Mouse (Mus musculus): ENCODE measurements around the gene Eif1ad. TPM values are rescaled to one million over a fixed set of nuclear protein-coding genes. Genes with fewer than 3 reads are reported as not detected.

Gene Eif1ad
- polyA plus RNA-seq, 1 experiment from 2014 or later = 57.1 TPM

GRCm38 (mm10) chr19:5367455-5367854 is 914 bp downstream of the Eif1ad start:
- ATAC-seq (ENCODE audit: low FRiP score, low TSS enrichment) = no peak
- no peaks in the 10 kb centered on the region for H3K9me3 ChIP-seq (ENCODE audit: control insufficient read depth, low read length)
- peaks cover 13% of the 10 kb centered on the region; the same call in 1 of the 2 replicates for H3K4me1 ChIP-seq (ENCODE audit: control insufficient read depth, insufficient read depth, low read length)
- H3K4me3 ChIP-seq (ENCODE audit: low read length) = peak overlapping the region; percentile 86
- peak overlapping the region; percentile 91 for H3K9ac ChIP-seq (ENCODE audit: low read depth, low read length)
- WGBS = 10% methylated on average over 11 of the region's 11 CpGs
- H3K27ac ChIP-seq (ENCODE audit: low read depth, low read length) = no peak overlapping the region
- peak overlapping the region; percentile 92 for H3K4me2 ChIP-seq (replicated peaks; ENCODE audit: low read depth, low read length)
- peaks cover 62% of the 10 kb centered on the region for H3K36me3 ChIP-seq (ENCODE audit: control insufficient read depth, insufficient read depth, low read length)
- H3K27me3 ChIP-seq (ENCODE audit: control insufficient read depth, insufficient read depth, low read length) = no peaks in the 10 kb centered on the region

GRCm38 (mm10) chr19:5370932-5371331 is 4.4 kb downstream of the Eif1ad start:
- no peak overlapping the region for H3K4me2 ChIP-seq (replicated peaks; ENCODE audit: low read depth, low read length)
- no peak overlapping the region for H3K27ac ChIP-seq (ENCODE audit: low read depth, low read length)
- peaks cover 50% of the 10 kb centered on the region for H3K36me3 ChIP-seq (ENCODE audit: control insufficient read depth, insufficient read depth, low read length)
- H3K27me3 ChIP-seq (ENCODE audit: control insufficient read depth, insufficient read depth, low read length) = no peaks in the 10 kb centered on the region
- no peak overlapping the region for H3K9ac ChIP-seq (ENCODE audit: low read depth, low read length)
- no peak overlapping the region for H3K4me3 ChIP-seq (ENCODE audit: low read length)
- no peaks in the 10 kb centered on the region for H3K9me3 ChIP-seq (ENCODE audit: control insufficient read depth, low read length)
- WGBS = 96% methylated on average over 3 of the region's 3 CpGs
- ATAC-seq (ENCODE audit: low FRiP score, low TSS enrichment) = no peak
- 0 out of 2 replicates have a peak, but pooled peaks cover 8% of the 10 kb centered on the region for H3K4me1 ChIP-seq (ENCODE audit: control insufficient read depth, insufficient read depth, low read length)

GRCm38 (mm10) chr19:5372724-5373123 is 6.2 kb downstream of the Eif1ad start:
- H3K9me3 ChIP-seq (ENCODE audit: control insufficient read depth, low read length) = no peaks in the 10 kb centered on the region
- H3K9ac ChIP-seq (ENCODE audit: low read depth, low read length) = no peak overlapping the region
- H3K4me3 ChIP-seq (ENCODE audit: low read length) = no peak overlapping the region
- no peak for ATAC-seq (ENCODE audit: low FRiP score, low TSS enrichment)
- H3K36me3 ChIP-seq (ENCODE audit: control insufficient read depth, insufficient read depth, low read length) = peaks cover 59% of the 10 kb centered on the region
- 91% methylated on average over 7 of the region's 7 CpGs for WGBS
- 0 out of 2 replicates have a peak, but pooled peaks cover 8% of the 10 kb centered on the region for H3K4me1 ChIP-seq (ENCODE audit: control insufficient read depth, insufficient read depth, low read length)
- no peak overlapping the region for H3K27ac ChIP-seq (ENCODE audit: low read depth, low read length)
- H3K4me2 ChIP-seq (replicated peaks; ENCODE audit: low read depth, low read length) = no peak overlapping the region
- no peaks in the 10 kb centered on the region for H3K27me3 ChIP-seq (ENCODE audit: control insufficient read depth, insufficient read depth, low read length)

- no peak overlapping the region for H3K4me2 ChIP-seq (replicated peaks; ENCODE audit: low read depth, low read length)
- no peaks in the 10 kb centered on the region for H3K9me3 ChIP-seq (ENCODE audit: control insufficient read depth, low read length)
- no peak overlapping the region for H3K4me3 ChIP-seq (ENCODE audit: low read length)
- H3K9ac ChIP-seq (ENCODE audit: low read depth, low read length) = no peak overlapping the region
- 88% methylated on average over 4 of the region's 4 CpGs for WGBS
- no peaks in the 10 kb centered on the region for H3K4me1 ChIP-seq (ENCODE audit: control insufficient read depth, insufficient read depth, low read length)
- ATAC-seq (ENCODE audit: low FRiP score, low TSS enrichment) = no peak
- H3K36me3 ChIP-seq (ENCODE audit: control insufficient read depth, insufficient read depth, low read length) = peaks cover 62% of the 10 kb centered on the region
- no peak overlapping the region for H3K27ac ChIP-seq (ENCODE audit: low read depth, low read length)
- H3K27me3 ChIP-seq (ENCODE audit: control insufficient read depth, insufficient read depth, low read length) = no peaks in the 10 kb centered on the region
Observed at GRCm38 (mm10) chr19:5374177-5374576, 7.6 kb downstream of the Eif1ad start.

GRCm38 (mm10) chr19:5374748-5375147 is 8.2 kb downstream of the Eif1ad start:
- no peak for ATAC-seq (ENCODE audit: low FRiP score, low TSS enrichment)
- 68% methylated on average over 4 of the region's 4 CpGs for WGBS
- peaks cover 62% of the 10 kb centered on the region for H3K36me3 ChIP-seq (ENCODE audit: control insufficient read depth, insufficient read depth, low read length)

GRCm38 (mm10) chr19:5377446-5377845 is 10.9 kb downstream of the Eif1ad start:
- Histone ChIP-seq H3K4me2 (replicated peaks; ENCODE audit: low read depth, low read length) (no peak overlapping the region), H3K9me3 (ENCODE audit: control insufficient read depth, low read length) (no peaks in the 10 kb centered on the region), H3K27ac (ENCODE audit: low read depth, low read length) (no peak overlapping the region), H3K36me3 (ENCODE audit: control insufficient read depth, insufficient read depth, low read length) (peaks cover 64% of the 10 kb centered on the region), H3K4me3 (ENCODE audit: low read length) (no peak overlapping the region), H3K9ac (ENCODE audit: low read depth, low read length) (no peak overlapping the region), H3K4me1 (ENCODE audit: control insufficient read depth, insufficient read depth, low read length) (no peaks in the 10 kb centered on the region), H3K27me3 (ENCODE audit: control insufficient read depth, insufficient read depth, low read length) (no peaks in the 10 kb centered on the region)
- no peak for ATAC-seq (ENCODE audit: low FRiP score, low TSS enrichment)
- 95% methylated on average over 1 of the region's 1 CpGs for WGBS

More at GRCm38 (mm10) chr19:5374748-5375147, 8.2 kb downstream of the Eif1ad start:
- Histone ChIP-seq H3K9ac (ENCODE audit: low read depth, low read length) (no peak overlapping the region), H3K4me1 (ENCODE audit: control insufficient read depth, insufficient read depth, low read length) (no peaks in the 10 kb centered on the region), H3K27ac (ENCODE audit: low read depth, low read length) (no peak overlapping the region), H3K4me2 (replicated peaks; ENCODE audit: low read depth, low read length) (no peak overlapping the region), H3K27me3 (ENCODE audit: control insufficient read depth, insufficient read depth, low read length) (no peaks in the 10 kb centered on the region), H3K9me3 (ENCODE audit: control insufficient read depth, low read length) (no peaks in the 10 kb centered on the region), H3K4me3 (ENCODE audit: low read length) (no peak overlapping the region)

GRCm38 (mm10) chr19:5383326-5383725 is 16.8 kb downstream of the Eif1ad start:
- no peaks in the 10 kb centered on the region for H3K9me3 ChIP-seq (ENCODE audit: control insufficient read depth, low read length)
- no peak overlapping the region for H3K27ac ChIP-seq (ENCODE audit: low read depth, low read length)
- H3K9ac ChIP-seq (ENCODE audit: low read depth, low read length) = no peak overlapping the region
- no peak overlapping the region for H3K4me2 ChIP-seq (replicated peaks; ENCODE audit: low read depth, low read length)
- no peak for ATAC-seq (ENCODE audit: low FRiP score, low TSS enrichment)
- H3K36me3 ChIP-seq (ENCODE audit: control insufficient read depth, insufficient read depth, low read length) = peaks cover 79% of the 10 kb centered on the region
- no peaks in the 10 kb centered on the region for H3K27me3 ChIP-seq (ENCODE audit: control insufficient read depth, insufficient read depth, low read length)
- H3K4me1 ChIP-seq (ENCODE audit: control insufficient read depth, insufficient read depth, low read length) = peaks cover 8% of the 10 kb centered on the region
- H3K4me3 ChIP-seq (ENCODE audit: low read length) = no peak overlapping the region
- 96% methylated on average over 12 of the region's 12 CpGs for WGBS

GRCm38 (mm10) chr19:5384715-5385114 is 18.2 kb downstream of the Eif1ad start:
- Histone ChIP-seq H3K4me2 (replicated peaks; ENCODE audit: low read depth, low read length) (no peak overlapping the region), H3K4me3 (ENCODE audit: low read length) (no peak overlapping the region), H3K36me3 (ENCODE audit: control insufficient read depth, insufficient read depth, low read length) (peaks cover 65% of the 10 kb centered on the region), H3K9ac (ENCODE audit: low read depth, low read length) (no peak overlapping the region), H3K4me1 (ENCODE audit: control insufficient read depth, insufficient read depth, low read length) (peaks cover 8% of the 10 kb centered on the region), H3K9me3 (ENCODE audit: control insufficient read depth, low read length) (no peaks in the 10 kb centered on the region), H3K27ac (ENCODE audit: low read depth, low read length) (no peak overlapping the region), H3K27me3 (ENCODE audit: control insufficient read depth, insufficient read depth, low read length) (no peaks in the 10 kb centered on the region)
- ATAC-seq (ENCODE audit: low FRiP score, low TSS enrichment) = no peak
- WGBS = 96% methylated on average over 8 of the region's 8 CpGs

- peak overlapping the region; percentile 97 for H3K4me3 ChIP-seq (ENCODE audit: low read length)
- whole genome bisulfite sequencing = under 1% methylated on average over 43 of the region's 43 CpGs
- peaks cover 32% of the 10 kb centered on the region for H3K36me3 ChIP-seq (ENCODE audit: control insufficient read depth, insufficient read depth, low read length)
- H3K27ac ChIP-seq (ENCODE audit: low read depth, low read length) = peak overlapping the region; percentile 76; the same call in 1 of the 2 replicates
- peaks cover 16% of the 10 kb centered on the region for H3K4me1 ChIP-seq (ENCODE audit: control insufficient read depth, insufficient read depth, low read length)
- peak overlapping the region; percentile 72 for H3K4me2 ChIP-seq (replicated peaks; ENCODE audit: low read depth, low read length)
- peak overlapping the region; percentile 95 for H3K9ac ChIP-seq (ENCODE audit: low read depth, low read length)
- H3K9me3 ChIP-seq (ENCODE audit: control insufficient read depth, low read length) = no peaks in the 10 kb centered on the region
- H3K27me3 ChIP-seq (ENCODE audit: control insufficient read depth, insufficient read depth, low read length) = no peaks in the 10 kb centered on the region
- peak; percentile 42; the same call in 1 of the 2 replicates for ATAC-seq (ENCODE audit: low FRiP score, low TSS enrichment)
Observed at GRCm38 (mm10) chr19:5388011-5388441, 21.5 kb downstream of the Eif1ad start.
